Mouse (Mus musculus): ENCODE results near the gene Ccl26. TPM values are rescaled to one million over a fixed set of nuclear protein-coding genes. Genes with fewer than 3 reads are reported as not detected.

Gene Ccl26
- not detected in 2 replicates for polyA plus RNA-seq (2015; fragmentation: Nextera tagmentation; extraction: Ambion mirVana)

GRCm38 (mm10) chr5:135563469-135563868, at the start of gene Ccl26:
TSS of gene Ccl26 (minus strand) at chr5:135563569.

GRCm38 (mm10) chr5:135573006-135573405, 9.6 kb upstream of the Ccl26 start, which contains the start of gene Ccl24:
TSS of gene Ccl24 (minus strand) at chr5:135573049.

GRCm38 (mm10) chr5:135544865-135545797, 18.2 kb downstream of the Ccl26 start, which contains the start of gene Hip1:
TSS of gene Hip1 (minus strand) at chr5:135545120.

Other genes with a start within 250 kb of the Ccl26 start
- gene Fkbp6, start 213.5 kb downstream of the Ccl26 start, polyA plus RNA-seq (2015; fragmentation: Nextera tagmentation; extraction: Ambion mirVana): 0.65 TPM in 1 of 2 replicates, not detected in the other
- gene Trim50, start 210.3 kb downstream of the Ccl26 start, polyA plus RNA-seq (2015; fragmentation: Nextera tagmentation; extraction: Ambion mirVana): 0.10 and 0.20 TPM in 2 replicates
- 20.3 and 22.7 TPM in 2 replicates for gene Nsun5, start 193.6 kb downstream of the Ccl26 start, polyA plus RNA-seq (2015; fragmentation: Nextera tagmentation; extraction: Ambion mirVana)
- gene Pom121, start 169.0 kb downstream of the Ccl26 start, polyA plus RNA-seq (2015; fragmentation: Nextera tagmentation; extraction: Ambion mirVana): 8.0 and 9.4 TPM in 2 replicates
- 32.1 and 36.3 TPM in 2 replicates for gene Hip1, start 18.4 kb downstream of the Ccl26 start, polyA plus RNA-seq (2015; fragmentation: Nextera tagmentation; extraction: Ambion mirVana)
- gene Ccl24, start 9.5 kb upstream of the Ccl26 start, polyA plus RNA-seq (2015; fragmentation: Nextera tagmentation; extraction: Ambion mirVana): 2.1 and 6.8 TPM in 2 replicates
- gene Rhbdd2, start 69.0 kb upstream of the Ccl26 start, polyA plus RNA-seq (2015; fragmentation: Nextera tagmentation; extraction: Ambion mirVana): 138 TPM in 2 replicates
- 71.5 and 82.6 TPM in 2 replicates for gene Por, start 106.5 kb upstream of the Ccl26 start, polyA plus RNA-seq (2015; fragmentation: Nextera tagmentation; extraction: Ambion mirVana)
- gene Tmem120a, start 180.9 kb upstream of the Ccl26 start, polyA plus RNA-seq (2015; fragmentation: Nextera tagmentation; extraction: Ambion mirVana): 75.4 and 76.1 TPM in 2 replicates
- 0.52 and 0.57 TPM in 2 replicates for gene Styxl1, start 214.8 kb upstream of the Ccl26 start, polyA plus RNA-seq (2015; fragmentation: Nextera tagmentation; extraction: Ambion mirVana)
- 780 and 785 TPM in 2 replicates for gene Mdh2, start 214.9 kb upstream of the Ccl26 start, polyA plus RNA-seq (2015; fragmentation: Nextera tagmentation; extraction: Ambion mirVana)
- gene Srrm3, start 243.3 kb upstream of the Ccl26 start, polyA plus RNA-seq (2015; fragmentation: Nextera tagmentation; extraction: Ambion mirVana): 61.2 and 76.3 TPM in 2 replicates